Mouse (Mus musculus) adipocyte (in vitro differentiated cells): ENCODE data around the gene C1qtnf9.

Experiments
- DNase-seq: peaks from one replicate; pipeline ENCODE4 v3.0.0-alpha.2; 2016; ENCODE audit warnings: low spot score

C1qtnf9 gene

GRCm38 (mm10) chr14:60790103-60790502 is 22.2 kb downstream of the C1qtnf9 start:
- peak; percentile 60 for DNase-seq

- no peak for DNase-seq
Observed at GRCm38 (mm10) chr14:60796600-60797322, 28.8 kb downstream of the C1qtnf9 start.

DNA sequence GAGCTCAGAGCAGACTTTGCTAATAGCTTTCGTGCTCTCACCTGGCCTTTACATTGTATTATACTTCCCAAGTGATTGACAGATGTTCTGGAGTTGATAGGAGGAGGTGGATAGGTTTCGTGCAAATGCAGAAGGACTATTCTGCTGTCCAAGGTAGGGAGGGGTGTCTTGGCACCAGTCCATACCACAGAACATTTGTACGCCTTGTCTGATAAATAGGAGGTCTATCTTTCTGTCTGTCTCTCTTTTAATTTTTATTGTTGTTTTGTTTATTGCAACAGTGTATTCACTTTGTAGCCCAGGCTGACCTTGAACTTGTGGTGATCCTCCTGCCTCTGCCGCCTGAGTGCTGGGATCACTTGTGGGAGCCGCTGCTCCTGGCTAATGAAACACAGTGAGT is 29.7 kb downstream of the C1qtnf9 start:
- no peak for DNase-seq

- no peak for DNase-seq
Observed at GRCm38 (mm10) chr14:60798721-60799120, 30.8 kb downstream of the C1qtnf9 start.

DNA sequence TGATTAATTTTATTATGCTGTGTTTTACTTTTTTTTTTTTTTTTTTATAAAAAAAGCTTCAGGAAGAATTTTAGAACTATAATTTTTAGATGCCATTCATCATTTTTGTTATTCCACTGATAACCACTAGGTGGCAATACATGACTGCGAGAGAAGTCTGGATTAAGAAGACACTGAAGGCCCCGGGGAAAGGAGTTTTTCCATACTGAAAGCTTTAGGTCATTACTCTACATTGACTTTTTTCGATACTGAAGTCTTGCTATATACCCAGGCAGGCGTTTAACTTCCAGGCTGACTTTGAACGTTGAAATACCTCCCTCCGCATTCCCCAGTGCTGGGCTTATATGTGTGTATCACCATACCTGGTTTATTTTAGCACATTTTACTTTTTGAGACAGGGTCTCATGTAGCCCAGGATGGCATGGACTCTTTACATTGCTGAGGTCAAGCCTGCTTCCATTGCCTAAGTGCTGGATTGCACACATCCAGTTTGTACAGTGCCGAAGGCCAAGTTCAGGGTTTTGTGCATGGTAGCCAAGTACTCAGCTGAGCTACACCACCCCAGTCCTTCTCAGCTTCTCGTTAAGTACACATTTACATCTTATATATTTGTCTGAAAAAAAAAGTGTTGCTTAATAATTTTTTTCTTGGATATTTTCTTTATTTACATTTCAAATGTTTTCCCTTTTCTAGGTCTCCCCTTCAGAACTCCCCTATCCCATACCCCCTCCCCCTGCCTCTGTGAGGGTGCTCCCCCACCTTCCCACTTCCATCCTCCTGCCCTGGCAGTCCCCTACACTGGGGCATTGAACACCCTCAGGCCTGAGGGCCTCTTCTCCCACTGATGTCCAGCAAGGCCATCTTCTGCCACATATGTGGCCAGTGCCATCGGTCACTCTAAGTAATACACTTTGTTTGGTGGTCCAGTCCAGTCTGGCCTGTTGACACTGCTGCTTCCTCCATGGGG is 32.1 kb downstream of the C1qtnf9 start:
- DNase-seq: peak; percentile 76

DNA sequence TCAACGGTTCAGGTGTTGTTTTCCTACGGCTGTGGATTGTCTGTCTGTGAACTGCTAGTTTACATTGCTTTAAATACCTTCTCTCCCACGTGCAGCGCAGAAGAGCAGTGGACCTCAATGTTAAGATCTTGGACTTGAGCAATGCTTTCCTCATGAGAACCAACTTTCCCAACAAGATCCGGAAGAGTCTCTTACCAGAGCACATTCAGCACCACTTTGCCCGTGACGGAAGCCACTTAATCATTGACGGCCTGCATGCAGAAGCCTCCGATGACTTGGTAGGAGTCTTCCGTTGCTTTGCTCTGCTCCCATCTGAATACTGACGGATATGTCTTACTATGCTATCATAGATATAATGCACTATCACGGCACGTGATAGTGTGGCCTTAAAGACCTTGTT is 34.1 kb downstream of the C1qtnf9 start:
- DNase-seq: no peak

GRCm38 (mm10) chr14:60804978-60805377 is 37.0 kb downstream of the C1qtnf9 start:
- no peak for DNase-seq

- peak; percentile 8 for DNase-seq
Observed at GRCm38 (mm10) chr14:60805871-60806270, 37.9 kb downstream of the C1qtnf9 start.

GRCm38 (mm10) chr14:60806891-60807344 is 39.0 kb downstream of the C1qtnf9 start:
- no peak for DNase-seq

DNA sequence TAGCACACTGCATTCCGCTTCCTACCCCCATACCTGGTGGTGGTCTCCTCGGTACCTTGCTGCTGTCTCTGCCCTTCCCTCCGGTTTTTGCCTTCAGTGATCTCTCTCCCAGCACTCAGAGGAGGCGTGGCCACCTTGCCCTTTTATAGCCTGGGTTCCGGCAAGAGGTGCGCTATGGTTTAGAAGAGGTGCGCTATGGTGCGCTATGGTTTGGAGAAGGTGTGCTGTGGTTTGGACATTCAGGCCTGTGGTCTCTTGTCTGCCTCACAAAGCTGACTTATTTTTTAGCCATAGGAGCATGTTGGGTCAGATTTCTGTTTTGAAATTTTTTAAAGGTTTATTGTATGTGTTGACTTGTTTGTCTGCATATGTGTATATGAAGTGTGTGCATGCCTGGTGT is 41.9 kb downstream of the C1qtnf9 start:
- DNase-seq: no peak

DNA sequence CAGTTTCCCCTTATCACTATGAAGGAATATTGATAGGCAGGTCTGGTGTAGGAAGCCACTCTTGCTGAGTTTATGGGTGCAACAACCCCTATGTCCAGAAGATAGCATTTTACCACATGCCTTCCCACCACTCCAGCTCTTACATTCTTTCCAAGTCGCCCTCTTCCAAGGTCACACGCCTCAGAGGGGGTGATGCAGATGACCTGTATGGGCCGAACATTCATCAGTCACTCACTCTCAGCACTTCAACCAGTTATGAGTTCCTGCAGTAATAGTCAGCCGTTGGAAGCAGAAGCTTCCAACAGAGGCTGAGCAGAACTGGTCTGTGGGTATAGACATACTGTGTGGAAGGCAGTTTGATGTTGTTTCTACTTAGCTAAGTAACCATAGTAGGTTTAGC is 43.6 kb downstream of the C1qtnf9 start:
- no peak for DNase-seq

DNA sequence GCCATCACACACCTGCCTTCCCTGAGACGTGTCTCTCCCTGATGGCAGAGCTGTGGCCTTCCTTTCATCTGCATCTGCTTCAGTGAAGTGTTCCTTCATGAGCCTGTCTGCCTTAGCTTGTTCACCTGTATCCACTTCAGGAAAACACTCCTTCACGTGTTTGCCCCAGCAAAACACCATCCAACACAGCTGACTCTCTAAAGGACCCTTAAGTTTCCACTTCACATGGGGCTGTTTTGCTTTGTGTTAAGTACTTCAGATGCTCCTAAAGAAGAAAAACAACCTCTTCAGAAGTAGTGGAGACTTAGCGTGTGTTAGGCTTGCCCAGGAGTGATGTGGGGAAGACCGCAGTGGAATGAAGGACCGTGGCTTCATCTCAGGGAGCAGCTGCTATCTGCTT is 47.2 kb downstream of the C1qtnf9 start:
- DNase-seq: no peak

DNA sequence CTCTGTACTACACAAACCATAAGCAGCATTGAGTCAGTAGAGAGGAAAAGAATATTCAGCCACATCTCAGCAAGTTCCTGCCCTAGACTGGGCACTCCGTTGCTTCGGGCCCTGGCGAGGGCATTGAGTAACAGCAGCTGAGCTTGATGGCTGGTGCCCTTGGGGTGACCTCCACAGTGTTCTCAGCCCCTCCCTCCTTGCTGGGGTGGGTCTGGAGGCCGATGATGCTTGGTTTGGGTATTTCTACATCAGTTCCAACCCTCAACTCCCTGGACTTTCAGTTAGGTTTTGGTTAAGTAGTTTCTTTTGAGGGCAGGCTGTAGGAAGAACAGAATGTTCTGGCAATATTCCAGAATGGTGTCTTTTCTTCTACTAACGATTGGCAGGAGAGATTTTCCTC is 50.1 kb downstream of the C1qtnf9 start:
- no peak for DNase-seq

GRCm38 (mm10) chr14:60830096-60830495 is 62.2 kb downstream of the C1qtnf9 start:
- DNase-seq: no peak
